Mouse (Mus musculus) ES-E14 (cell line): ENCODE results near the gene Slc29a3.

Experiments
- CHD2 ChIP-seq: IDR thresholded peaks from 2 replicates; pipeline ENCODE4 v1.6.1; 2014; ENCODE audit warnings: mild to moderate bottlenecking, low read depth, low read length, inconsistent platforms
- HCFC1 ChIP-seq: IDR thresholded peaks from 2 replicates; pipeline ENCODE4 v1.6.1; 2012; ENCODE audit warnings: low read length, inconsistent platforms, borderline replicate concordance; ENCODE audit not compliant: insufficient read depth
- MAFK ChIP-seq: IDR thresholded peaks from 2 replicates; pipeline ENCODE4 v1.6.1; 2014; ENCODE audit warnings: mild to moderate bottlenecking, low read depth, low read length, inconsistent platforms; ENCODE audit not compliant: insufficient read depth
- ZC3H11A ChIP-seq: IDR thresholded peaks from 2 replicates; pipeline ENCODE4 v1.6.1; 2012; ENCODE audit warnings: low read depth, mild to moderate bottlenecking, inconsistent platforms, low read length, borderline replicate concordance
- ZNF384 ChIP-seq: IDR thresholded peaks from 2 replicates; pipeline ENCODE4 v1.6.1; 2012; ENCODE audit warnings: low read depth, low read length, inconsistent platforms

DNA sequence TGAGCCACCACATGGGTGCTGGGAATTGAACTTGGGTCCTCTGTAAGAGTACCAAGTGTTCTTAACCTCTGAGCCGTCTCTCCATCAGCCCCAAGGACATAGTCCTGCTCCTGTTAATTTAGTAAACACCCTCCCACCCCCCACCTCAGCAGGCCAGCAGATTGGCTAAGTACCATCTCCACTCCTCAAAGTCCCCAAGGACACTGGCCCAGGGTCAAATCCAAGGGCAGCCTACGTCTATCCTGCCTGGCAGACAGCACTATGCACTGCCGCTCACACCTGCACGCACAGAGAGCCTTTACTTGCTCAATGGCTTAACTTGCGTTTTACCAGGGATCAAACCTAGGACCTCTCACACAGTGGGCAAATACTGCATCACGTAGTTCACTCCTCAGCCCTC lies 9.7 kb downstream of the Slc29a3 start:
- TF ChIP-seq ZNF384: no peak
- TF ChIP-seq CHD2: no peak
- TF ChIP-seq ZC3H11A: no peak
- TF ChIP-seq HCFC1: no peak
- TF ChIP-seq MAFK: no peak
